Mouse (Mus musculus): ENCODE results near the gene Fbxl18. TPM values are rescaled to one million over a fixed set of nuclear protein-coding genes. Genes with fewer than 3 reads are reported as not detected.
"Not testable (repeated sequence)": the region's sequence is repeated elsewhere in the genome, so short reads cannot be mapped to it uniquely, and the experiment has no call there.

Gene Fbxl18
- polyA plus RNA-seq, 1 experiment from 2014 or later, result 9.2 TPM

DNA sequence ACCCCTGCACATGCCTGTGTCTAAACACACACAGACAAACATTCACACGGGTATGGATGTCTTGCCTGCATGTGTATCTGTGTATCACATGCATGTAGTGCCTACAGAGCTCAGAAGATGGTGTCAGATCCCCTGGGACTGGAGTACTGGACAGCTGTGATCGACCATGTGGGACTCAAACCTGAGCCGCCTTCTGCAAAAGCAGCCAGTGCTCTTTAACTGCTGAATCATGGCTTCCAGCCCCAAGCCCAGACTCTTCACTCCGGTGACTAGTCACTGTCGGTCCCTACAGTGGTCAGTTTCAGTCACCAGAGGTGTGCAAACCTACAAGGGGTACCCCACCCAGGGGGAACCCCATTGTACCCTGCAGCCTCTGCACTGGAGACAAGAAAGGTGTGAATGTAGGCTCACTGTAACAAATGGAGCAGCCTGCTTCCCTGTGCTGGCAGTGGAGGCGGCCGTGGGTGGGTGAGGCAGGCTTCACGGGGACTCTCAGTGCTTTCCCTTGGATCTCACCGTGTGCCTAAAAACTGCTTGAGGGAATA, 3.9 kb upstream of the Fbxl18 start:
- H3K4me1 ChIP-seq (ENCODE audit: control insufficient read depth, insufficient read depth, low read length), result peaks cover 7% of the 10 kb centered on the region
- H3K4me3 ChIP-seq (ENCODE audit: low read depth, low read length), result no peak overlapping the region
- H3K36me3 ChIP-seq (ENCODE audit: control insufficient read depth, insufficient read depth, low read length), result peaks cover 59% of the 10 kb centered on the region
- H3K27ac ChIP-seq (replicated peaks; ENCODE audit: low read depth, low read length), result no peak overlapping the region
- no peak overlapping the region for H3K4me2 ChIP-seq (ENCODE audit: low read depth, low read length)
- no peaks in the 10 kb centered on the region for H3K27me3 ChIP-seq (replicated peaks; ENCODE audit: control insufficient read depth, insufficient read depth, low read length)
- WGBS, result 81% methylated on average over 9 of the region's 9 CpGs
- ATAC-seq (ENCODE audit: low read depth), result no peak
- no peaks in the 10 kb centered on the region for H3K9me3 ChIP-seq (ENCODE audit: control insufficient read depth, low read length)
- no peak for DNase-seq (ENCODE audit: low spot score)
- no peak overlapping the region for H3K9ac ChIP-seq (ENCODE audit: low read depth, low read length)

DNA sequence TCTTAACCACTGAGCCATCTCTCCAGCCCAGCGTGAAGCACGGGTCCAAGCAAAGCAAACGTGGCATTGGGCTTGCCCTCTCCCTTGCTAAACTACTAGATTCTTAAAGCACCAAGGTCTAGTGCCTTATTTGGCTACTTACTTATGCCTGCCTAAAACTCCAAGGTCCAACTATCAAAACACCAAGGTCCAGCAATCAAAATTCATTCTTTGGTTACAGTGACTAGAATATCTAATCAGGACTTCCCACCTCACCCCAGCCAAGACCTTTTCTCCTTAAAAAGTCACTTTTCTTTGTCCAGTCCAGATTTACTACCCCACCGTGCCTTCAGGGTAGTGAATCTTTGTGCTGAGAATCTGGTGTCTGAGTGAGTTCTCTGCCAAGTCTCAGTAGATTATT, 3.1 kb upstream of the Fbxl18 start:
- Histone ChIP-seq H3K9me3 (ENCODE audit: control insufficient read depth, low read length) (no peaks in the 10 kb centered on the region), H3K4me3 (ENCODE audit: low read depth, low read length) (no peak overlapping the region), H3K27ac (replicated peaks; ENCODE audit: low read depth, low read length) (no peak overlapping the region), H3K27me3 (replicated peaks; ENCODE audit: control insufficient read depth, insufficient read depth, low read length) (no peaks in the 10 kb centered on the region), H3K9ac (ENCODE audit: low read depth, low read length) (no peak overlapping the region), H3K36me3 (ENCODE audit: control insufficient read depth, insufficient read depth, low read length) (peaks cover 52% of the 10 kb centered on the region), H3K4me1 (ENCODE audit: control insufficient read depth, insufficient read depth, low read length) (peaks cover 10% of the 10 kb centered on the region), H3K4me2 (ENCODE audit: low read depth, low read length) (no peak overlapping the region)
- 87% methylated on average over 4 of the region's 4 CpGs for WGBS
- ATAC-seq (ENCODE audit: low read depth), result no peak
- no peak for DNase-seq (ENCODE audit: low spot score)

- ATAC-seq (ENCODE audit: low read depth), result no peak
- Histone ChIP-seq H3K9ac (ENCODE audit: low read depth, low read length) (no peak overlapping the region), H3K27me3 (replicated peaks; ENCODE audit: control insufficient read depth, insufficient read depth, low read length) (no peaks in the 10 kb centered on the region), H3K36me3 (ENCODE audit: control insufficient read depth, insufficient read depth, low read length) (peaks cover 46% of the 10 kb centered on the region), H3K9me3 (ENCODE audit: control insufficient read depth, low read length) (no peaks in the 10 kb centered on the region), H3K4me3 (ENCODE audit: low read depth, low read length) (no peak overlapping the region), H3K27ac (replicated peaks; ENCODE audit: low read depth, low read length) (no peak overlapping the region), H3K4me1 (ENCODE audit: control insufficient read depth, insufficient read depth, low read length) (peaks cover 10% of the 10 kb centered on the region), H3K4me2 (ENCODE audit: low read depth, low read length) (no peak overlapping the region)
- 91% methylated on average over 7 of the region's 7 CpGs for WGBS
- DNase-seq (ENCODE audit: low spot score), result no peak
Observed at GRCm38 (mm10) chr5:142897568-142898248, 2.5 kb upstream of the Fbxl18 start.

GRCm38 (mm10) chr5:142896713-142897112, 1.5 kb upstream of the Fbxl18 start:
- Histone ChIP-seq H3K27ac (replicated peaks; ENCODE audit: low read depth, low read length) (no peak overlapping the region), H3K4me3 (ENCODE audit: low read depth, low read length) (no peak overlapping the region), H3K27me3 (replicated peaks; ENCODE audit: control insufficient read depth, insufficient read depth, low read length) (no peaks in the 10 kb centered on the region), H3K4me1 (ENCODE audit: control insufficient read depth, insufficient read depth, low read length) (peaks cover 10% of the 10 kb centered on the region), H3K4me2 (ENCODE audit: low read depth, low read length) (no peak overlapping the region), H3K9me3 (ENCODE audit: control insufficient read depth, low read length) (no peaks in the 10 kb centered on the region), H3K9ac (ENCODE audit: low read depth, low read length) (no peak overlapping the region), H3K36me3 (ENCODE audit: control insufficient read depth, insufficient read depth, low read length) (peaks cover 36% of the 10 kb centered on the region)
- no peak for ATAC-seq (ENCODE audit: low read depth)
- DNase-seq (ENCODE audit: low spot score), result no peak
- 88% methylated on average over 5 of the region's 5 CpGs for WGBS

GRCm38 (mm10) chr5:142896192-142896591, 971 bp upstream of the Fbxl18 start:
- no peak overlapping the region for H3K4me2 ChIP-seq (ENCODE audit: low read depth, low read length)
- H3K36me3 ChIP-seq (ENCODE audit: control insufficient read depth, insufficient read depth, low read length), result peaks cover 30% of the 10 kb centered on the region
- H3K27me3 ChIP-seq (replicated peaks; ENCODE audit: control insufficient read depth, insufficient read depth, low read length), result no peaks in the 10 kb centered on the region
- peaks cover 10% of the 10 kb centered on the region for H3K4me1 ChIP-seq (ENCODE audit: control insufficient read depth, insufficient read depth, low read length)
- 66% methylated on average over 10 of the region's 10 CpGs for WGBS
- H3K9me3 ChIP-seq (ENCODE audit: control insufficient read depth, low read length), result no peaks in the 10 kb centered on the region
- ATAC-seq (ENCODE audit: low read depth) (no peak), DNase-seq (ENCODE audit: low spot score) (no peak)
- H3K4me3 ChIP-seq (ENCODE audit: low read depth, low read length), result no peak overlapping the region
- H3K9ac ChIP-seq (ENCODE audit: low read depth, low read length), result no peak overlapping the region
- H3K27ac ChIP-seq (replicated peaks; ENCODE audit: low read depth, low read length), result no peak overlapping the region

DNA sequence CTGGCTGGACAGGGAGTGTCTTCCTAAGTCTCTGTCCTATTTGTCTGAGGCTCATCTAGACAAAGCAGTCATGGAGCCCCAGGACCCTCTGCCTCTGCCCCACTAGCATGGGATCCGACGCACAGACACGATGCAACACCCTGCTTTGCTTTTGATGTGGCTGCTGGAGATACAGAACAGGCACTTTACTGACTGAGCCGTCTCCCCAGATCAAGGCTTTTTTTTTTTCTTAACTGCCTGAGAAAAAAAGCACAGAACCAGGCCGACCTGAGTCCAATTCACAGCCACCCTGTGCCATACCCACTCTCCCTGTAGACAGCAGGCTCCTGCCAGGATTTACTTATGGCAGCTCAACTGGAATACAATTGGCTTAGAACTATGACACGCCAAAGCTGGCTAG, 3.8 kb downstream of the Fbxl18 start:
- Histone ChIP-seq H3K9ac (ENCODE audit: low read depth, low read length) (no peak overlapping the region), H3K9me3 (ENCODE audit: control insufficient read depth, low read length) (no peaks in the 10 kb centered on the region), H3K27me3 (replicated peaks; ENCODE audit: control insufficient read depth, insufficient read depth, low read length) (no peaks in the 10 kb centered on the region), H3K4me3 (ENCODE audit: low read depth, low read length) (no peak overlapping the region), H3K27ac (replicated peaks; ENCODE audit: low read depth, low read length) (no peak overlapping the region), H3K4me2 (ENCODE audit: low read depth, low read length) (no peak overlapping the region), H3K4me1 (ENCODE audit: control insufficient read depth, insufficient read depth, low read length) (peaks cover 10% of the 10 kb centered on the region), H3K36me3 (ENCODE audit: control insufficient read depth, insufficient read depth, low read length) (peaks cover 8% of the 10 kb centered on the region; the same call in 1 of the 2 replicates)
- DNase-seq (ENCODE audit: low spot score), result no peak
- no peak for ATAC-seq (ENCODE audit: low read depth)
- 76% methylated on average over 6 of the region's 6 CpGs for WGBS

- H3K9me3 ChIP-seq (ENCODE audit: control insufficient read depth, low read length); H3K9ac ChIP-seq (ENCODE audit: low read depth, low read length); H3K4me3 ChIP-seq (ENCODE audit: low read depth, low read length); H3K27ac ChIP-seq (replicated peaks; ENCODE audit: low read depth, low read length); ATAC-seq (ENCODE audit: low read depth); DNase-seq (ENCODE audit: low spot score); H3K4me1 ChIP-seq (ENCODE audit: control insufficient read depth, insufficient read depth, low read length); H3K4me2 ChIP-seq (ENCODE audit: low read depth, low read length); H3K27me3 ChIP-seq (replicated peaks; ENCODE audit: control insufficient read depth, insufficient read depth, low read length): not testable (repeated sequence)
- WGBS, result 83% methylated on average over 3 of the region's 3 CpGs
- peaks cover 38% of the 10 kb centered on the region for H3K36me3 ChIP-seq (ENCODE audit: control insufficient read depth, insufficient read depth, low read length)
Observed at GRCm38 (mm10) chr5:142887533-142887932, 7.7 kb downstream of the Fbxl18 start.

GRCm38 (mm10) chr5:142886761-142887160, 8.5 kb downstream of the Fbxl18 start:
- 91% methylated on average over 20 of the region's 20 CpGs for WGBS
- H3K27me3 ChIP-seq (replicated peaks; ENCODE audit: control insufficient read depth, insufficient read depth, low read length), result no peaks in the 10 kb centered on the region
- H3K9me3 ChIP-seq (ENCODE audit: control insufficient read depth, low read length), result no peaks in the 10 kb centered on the region
- DNase-seq (ENCODE audit: low spot score) (no peak), ATAC-seq (ENCODE audit: low read depth) (no peak)
- peaks cover 42% of the 10 kb centered on the region for H3K36me3 ChIP-seq (ENCODE audit: control insufficient read depth, insufficient read depth, low read length)
- H3K27ac ChIP-seq (replicated peaks; ENCODE audit: low read depth, low read length), result no peak overlapping the region
- no peak overlapping the region for H3K4me2 ChIP-seq (ENCODE audit: low read depth, low read length)
- H3K4me1 ChIP-seq (ENCODE audit: control insufficient read depth, insufficient read depth, low read length), result no peaks in the 10 kb centered on the region
- H3K4me3 ChIP-seq (ENCODE audit: low read depth, low read length), result no peak overlapping the region
- no peak overlapping the region for H3K9ac ChIP-seq (ENCODE audit: low read depth, low read length)

GRCm38 (mm10) chr5:142886181-142886580, 9.0 kb downstream of the Fbxl18 start:
- no peak overlapping the region for H3K27ac ChIP-seq (replicated peaks; ENCODE audit: low read depth, low read length)
- no peaks in the 10 kb centered on the region for H3K4me1 ChIP-seq (ENCODE audit: control insufficient read depth, insufficient read depth, low read length)
- no peak overlapping the region for H3K4me3 ChIP-seq (ENCODE audit: low read depth, low read length)
- H3K9me3 ChIP-seq (ENCODE audit: control insufficient read depth, low read length), result no peaks in the 10 kb centered on the region
- no peak overlapping the region for H3K9ac ChIP-seq (ENCODE audit: low read depth, low read length)
- H3K36me3 ChIP-seq (ENCODE audit: control insufficient read depth, insufficient read depth, low read length), result peaks cover 43% of the 10 kb centered on the region
- no peak for DNase-seq (ENCODE audit: low spot score)
- no peak for ATAC-seq (ENCODE audit: low read depth)
- no peaks in the 10 kb centered on the region for H3K27me3 ChIP-seq (replicated peaks; ENCODE audit: control insufficient read depth, insufficient read depth, low read length)
- H3K4me2 ChIP-seq (ENCODE audit: low read depth, low read length), result no peak overlapping the region
- 93% methylated on average over 17 of the region's 19 CpGs for WGBS
